Mouse (Mus musculus) lung, adult 2 months (tissue): ENCODE measurements around the gene Dtnb.

Source experiments
- CTCF ChIP-seq: fragments of 200-500 bp; IDR thresholded peaks from 2 replicates; pipeline ENCODE4 v1.5.1; 2011; ENCODE audit warnings: mild to moderate bottlenecking, low read length, control low read depth; ENCODE audit not compliant: insufficient read depth
- POLR2A ChIP-seq: fragments of 200-500 bp; IDR thresholded peaks from 2 replicates; pipeline ENCODE4 v1.6.1; 2011; ENCODE audit warnings: low read depth, mild to moderate bottlenecking, control low read depth, low read length, borderline replicate concordance; ENCODE audit errors: extremely low read depth

- TF ChIP-seq POLR2A: no peak
- no peak for TF ChIP-seq CTCF
These were observed 215.4 kb downstream of the Dtnb start for GRCm38 (mm10) chr12:3787541-3787940.
